Mouse (Mus musculus) forebrain, embryonic 13.5 days (tissue): Measurements from ENCODE around the gene Fam98b. TPM values are rescaled to one million over a fixed set of nuclear protein-coding genes. Genes with fewer than 3 reads are reported as not detected.
A peak's percentile ranks its signal among the peaks of the same experiment; 100 is the strongest.

ENCODE experiments used
- ATAC-seq: fragments of 200-750 bp; cut with Nextera tagmentation; 2 replicates; pipeline ENCODE4 v1.8.0; 2017
- H3K27ac ChIP-seq: fragments of 300-500 bp; sonication (generic); 2 replicates; pipeline ENCODE4 v1.5.1; 2015; ENCODE audit warnings: inconsistent platforms, mild to moderate bottlenecking, moderate library complexity
- H3K27me3 ChIP-seq: fragments of 300-500 bp; sonication (generic); 2 replicates; pipeline ENCODE4 v1.6.1; 2015; ENCODE audit warnings: mild to moderate bottlenecking, inconsistent platforms
- H3K36me3 ChIP-seq: fragments of 300-500 bp; sonication (generic); 2 replicates; pipeline ENCODE4 v1.6.1; 2015; ENCODE audit warnings: mild to moderate bottlenecking, inconsistent platforms; ENCODE audit not compliant: poor library complexity, severe bottlenecking
- H3K4me1 ChIP-seq: fragments of 300-500 bp; sonication (generic); 2 replicates; pipeline ENCODE4 v1.6.1; 2015; ENCODE audit warnings: inconsistent platforms
- H3K4me2 ChIP-seq: fragments of 300-500 bp; sonication (generic); 2 replicates; pipeline ENCODE4 v1.6.1; 2015; ENCODE audit warnings: inconsistent platforms, mild to moderate bottlenecking, moderate library complexity
- H3K4me3 ChIP-seq: fragments of 300-500 bp; sonication (generic); 2 replicates; pipeline ENCODE4 v1.5.1; 2015; ENCODE audit warnings: mild to moderate bottlenecking, inconsistent platforms
- H3K9ac ChIP-seq: fragments of 300-500 bp; sonication (generic); 2 replicates; pipeline ENCODE4 v1.6.1; 2015; ENCODE audit warnings: mild to moderate bottlenecking, inconsistent platforms
- H3K9me3 ChIP-seq: fragments of 300-500 bp; sonication (generic); replicated peaks from 2 replicates; pipeline ENCODE4 v1.6.1; 2016; ENCODE audit warnings: inconsistent platforms
- WGBS: fragments of 180-500 bp; shearing (Covaris S2); methylation state at CpG from one replicate; pipeline ENCODE4 v1.1.7; 2015; 5-methylcytosine and 5-hydroxymethylcytosine counted together
- polyA plus RNA-seq: library from polyadenylated mRNA; unstranded; fragments of >200 nt; fragmentation: Nextera tagmentation; extraction: Ambion mirVana; gene quantifications from 2 replicates; pipeline ENCODE4 v1.2.1, GENCODE M21; 2015

Fam98b gene
- polyA plus RNA-seq = 21.9 and 22.6 TPM in 2 replicates

DNA sequence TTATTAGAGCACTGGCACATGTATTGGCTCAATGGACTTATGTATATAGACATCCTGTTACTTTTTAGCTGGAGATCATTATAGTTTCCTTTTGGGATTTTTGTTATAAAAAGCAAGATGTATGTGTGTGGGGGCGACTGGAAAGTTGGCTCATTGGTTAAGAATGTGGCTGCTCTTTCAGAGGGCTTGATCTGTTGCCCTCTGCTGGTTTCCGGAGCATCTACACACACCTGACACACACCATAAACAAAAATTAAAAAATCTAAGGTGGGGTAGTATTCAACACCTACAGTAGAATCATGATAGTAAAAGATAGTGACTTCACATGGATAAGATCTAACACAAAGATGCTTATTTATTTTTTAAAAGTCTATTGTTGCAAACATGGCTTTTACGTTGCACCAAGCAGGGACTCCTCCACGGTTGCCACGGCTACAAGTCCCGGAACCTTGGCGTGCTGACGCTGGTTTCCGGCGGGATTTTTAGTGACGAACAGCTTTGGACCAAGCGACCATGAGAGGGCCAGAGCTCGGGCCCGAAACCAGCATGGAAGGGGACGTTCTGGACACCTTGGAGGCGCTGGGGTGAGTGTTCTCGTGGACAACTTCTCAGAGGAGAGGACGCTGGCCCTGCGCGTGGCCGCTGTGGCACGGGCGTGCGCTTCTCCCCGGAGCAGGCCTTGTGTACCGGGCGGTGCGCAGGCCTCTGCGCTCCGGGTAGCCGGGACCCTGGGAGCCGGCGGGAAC is at the start of gene Fam98b:
Gene Fam98b, plus strand, starts transcription at position 485 of the 746 bp plus-strand sequence.
- WGBS = 1% methylated on average over 33 of the region's 33 CpGs
- H3K4me2 ChIP-seq = peak within 1 kb of the TSS; percentile 85
- peak within 1 kb of the TSS; percentile 95 for H3K9ac ChIP-seq
- no peaks in the 10 kb centered on the region for H3K27me3 ChIP-seq
- H3K27ac ChIP-seq = peak within 1 kb of the TSS; percentile 86
- no peaks in the 10 kb centered on the region for H3K9me3 ChIP-seq
- no peaks in the 10 kb centered on the region for H3K36me3 ChIP-seq
- peaks cover 23% of the 10 kb centered on the region for H3K4me1 ChIP-seq
- peak within 1 kb of the TSS; percentile 88 for H3K4me3 ChIP-seq
- ATAC-seq = peak; percentile 98

DNA sequence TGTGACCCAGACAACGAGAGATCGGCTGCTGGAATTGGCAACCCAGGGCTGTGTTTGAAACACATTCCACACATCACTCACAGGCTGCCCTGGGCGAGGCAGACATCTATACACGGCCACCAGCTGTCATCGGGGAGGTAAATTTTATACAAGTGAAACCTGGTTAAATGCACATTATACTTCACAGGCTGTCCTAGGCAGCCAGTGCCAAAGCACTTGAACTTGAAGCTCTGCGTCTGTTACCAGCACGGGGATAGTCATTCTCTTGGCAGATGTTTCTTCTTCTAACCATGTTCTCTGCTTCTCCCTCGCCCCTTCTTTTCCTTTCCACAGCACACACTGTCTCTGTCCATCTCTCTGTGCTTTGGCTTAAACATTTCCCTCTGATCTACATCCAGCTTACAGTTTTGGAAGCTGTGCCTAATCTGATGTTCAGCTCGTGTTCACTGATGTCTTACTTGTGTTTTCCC is 48.6 kb upstream of the Fam98b start:
- Histone ChIP-seq H3K9ac (no peak overlapping the region), H3K27ac (no peak overlapping the region), H3K36me3 (no peaks in the 10 kb centered on the region), H3K4me1 (peaks cover 9% of the 10 kb centered on the region), H3K4me3 (no peak overlapping the region), H3K27me3 (no peaks in the 10 kb centered on the region), H3K4me2 (no peak overlapping the region), H3K9me3 (no peaks in the 10 kb centered on the region)
- 0 out of 2 replicates have a peak, but pooled peaks have one; percentile 53 for ATAC-seq
- WGBS = 34% methylated on average over 9 of the region's 9 CpGs

DNA sequence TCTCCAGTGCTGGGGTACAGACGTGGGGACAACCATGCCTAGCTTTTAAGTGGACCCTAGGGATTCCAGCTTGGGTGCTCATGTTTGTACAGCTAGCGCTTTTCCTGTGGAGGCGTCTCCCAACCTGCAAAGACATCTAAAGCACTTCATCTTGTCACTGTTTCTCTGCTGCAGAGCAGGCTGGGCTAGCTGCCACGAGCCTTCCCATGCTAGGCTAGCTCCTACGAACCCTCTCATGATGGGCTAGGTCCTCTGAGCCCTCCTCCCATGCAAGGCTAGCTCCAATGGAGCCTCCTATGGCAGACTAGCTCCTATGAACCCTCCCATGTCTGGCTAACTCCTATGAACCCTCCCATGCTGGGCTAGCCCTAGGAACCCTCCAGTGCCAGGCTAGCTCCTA is 46.2 kb upstream of the Fam98b start:
- H3K36me3 ChIP-seq = no peaks in the 10 kb centered on the region
- no peak overlapping the region for H3K4me2 ChIP-seq
- H3K9ac ChIP-seq = no peak overlapping the region
- no peak for ATAC-seq
- H3K9me3 ChIP-seq = no peaks in the 10 kb centered on the region
- H3K4me1 ChIP-seq = peaks cover 9% of the 10 kb centered on the region
- H3K4me3 ChIP-seq = no peak overlapping the region
- H3K27ac ChIP-seq = no peak overlapping the region
- H3K27me3 ChIP-seq = no peaks in the 10 kb centered on the region
- WGBS = 83% methylated on average over 5 of the region's 5 CpGs

GRCm38 (mm10) chr2:117204534-117204933 is 45.0 kb upstream of the Fam98b start:
- no peaks in the 10 kb centered on the region for H3K27me3 ChIP-seq
- ATAC-seq = no peak
- no peak overlapping the region for H3K4me2 ChIP-seq
- H3K4me3 ChIP-seq = no peak overlapping the region
- H3K9ac ChIP-seq = no peak overlapping the region
- H3K27ac ChIP-seq = no peak overlapping the region
- H3K36me3 ChIP-seq = no peaks in the 10 kb centered on the region
- peaks cover 9% of the 10 kb centered on the region for H3K4me1 ChIP-seq
- no peaks in the 10 kb centered on the region for H3K9me3 ChIP-seq
- WGBS = 68% methylated on average over 3 of the region's 3 CpGs

DNA sequence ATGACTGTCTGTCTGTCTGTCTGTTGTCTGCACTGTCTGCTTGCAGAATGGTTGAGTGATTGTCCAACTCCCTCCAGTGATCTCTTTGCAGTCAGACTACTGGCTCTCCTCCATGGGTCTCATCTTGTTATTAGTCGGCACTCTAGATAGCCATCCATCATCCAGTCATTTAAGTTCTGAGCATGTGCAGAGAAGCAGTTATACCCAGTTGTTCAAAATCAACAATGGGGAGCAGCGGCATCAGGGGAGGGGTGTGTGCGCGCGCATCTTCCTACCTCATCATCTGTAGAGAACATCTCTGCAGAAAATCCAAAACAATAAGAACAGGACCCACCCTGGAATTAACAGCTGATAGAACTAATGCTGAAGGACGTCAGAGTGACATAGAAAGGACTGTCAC is 44.5 kb upstream of the Fam98b start:
- WGBS = 90% methylated on average over 6 of the region's 6 CpGs
- Histone ChIP-seq H3K36me3 (no peaks in the 10 kb centered on the region), H3K4me3 (no peak overlapping the region), H3K4me1 (peaks cover 9% of the 10 kb centered on the region), H3K9me3 (no peaks in the 10 kb centered on the region), H3K9ac (no peak overlapping the region), H3K4me2 (no peak overlapping the region), H3K27me3 (no peaks in the 10 kb centered on the region), H3K27ac (no peak overlapping the region)
- ATAC-seq = no peak

DNA sequence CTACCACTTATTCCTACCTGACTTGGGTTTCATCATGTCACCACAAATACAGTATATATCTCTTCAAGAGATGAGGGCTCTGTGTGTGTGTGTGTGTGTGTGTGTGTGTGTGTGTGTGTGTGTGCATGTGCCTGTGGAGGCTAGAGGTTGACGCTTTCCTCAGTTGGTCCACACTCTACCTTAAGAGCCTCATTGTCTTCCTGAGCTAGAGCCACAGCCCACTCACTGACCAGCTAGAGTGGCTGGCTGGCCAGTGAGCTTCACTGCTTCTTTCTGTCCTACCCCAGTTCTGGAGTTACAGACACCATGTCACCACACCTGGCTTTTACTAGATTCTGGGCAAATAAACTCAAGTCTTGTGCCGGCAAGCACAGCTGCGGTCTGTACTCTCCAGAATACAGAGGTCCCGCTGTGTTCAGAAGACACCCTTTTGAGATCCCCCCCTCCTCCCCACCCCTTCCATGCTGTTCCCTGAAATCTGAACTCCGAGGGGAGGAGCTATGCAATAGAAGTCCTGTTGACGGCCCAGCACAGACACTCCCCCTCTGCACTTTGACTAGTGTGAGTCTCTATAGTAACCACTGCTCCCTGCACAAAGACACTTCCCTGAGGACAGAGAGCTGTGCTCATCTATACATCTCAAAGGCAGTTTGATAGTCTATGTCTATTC is 39.0 kb upstream of the Fam98b start:
- Histone ChIP-seq H3K27ac (no peak overlapping the region), H3K36me3 (no peaks in the 10 kb centered on the region), H3K9me3 (no peaks in the 10 kb centered on the region), H3K4me1 (peaks cover 9% of the 10 kb centered on the region), H3K4me2 (peak overlapping the region; percentile 46), H3K4me3 (no peak overlapping the region), H3K9ac (no peak overlapping the region), H3K27me3 (no peaks in the 10 kb centered on the region)
- 2% methylated on average over 6 of the region's 6 CpGs for WGBS
- ATAC-seq = peak; percentile 97

- Histone ChIP-seq H3K9ac (no peak overlapping the region), H3K36me3 (no peaks in the 10 kb centered on the region), H3K4me1 (peaks cover 9% of the 10 kb centered on the region), H3K27me3 (no peaks in the 10 kb centered on the region), H3K27ac (no peak overlapping the region), H3K4me3 (no peak overlapping the region), H3K9me3 (no peaks in the 10 kb centered on the region), H3K4me2 (no peak overlapping the region)
- WGBS = 56% methylated on average over 2 of the region's 2 CpGs
- ATAC-seq = no peak
Measured at GRCm38 (mm10) chr2:117216152-117216551, 33.4 kb upstream of the Fam98b start.

GRCm38 (mm10) chr2:117217695-117218216 is 31.8 kb upstream of the Fam98b start:
- no peak overlapping the region for H3K27ac ChIP-seq
- no peak overlapping the region for H3K9ac ChIP-seq
- 0 out of 2 replicates have a peak overlapping the region, but pooled peaks have one; percentile 7 for H3K4me2 ChIP-seq
- peak; percentile 38; the same call in 1 of the 2 replicates for ATAC-seq
- no peaks in the 10 kb centered on the region for H3K9me3 ChIP-seq
- H3K36me3 ChIP-seq = no peaks in the 10 kb centered on the region
- 12% methylated on average over 15 of the region's 15 CpGs for WGBS
- H3K4me3 ChIP-seq = no peak overlapping the region
- H3K4me1 ChIP-seq = peaks cover 9% of the 10 kb centered on the region
- no peaks in the 10 kb centered on the region for H3K27me3 ChIP-seq

DNA sequence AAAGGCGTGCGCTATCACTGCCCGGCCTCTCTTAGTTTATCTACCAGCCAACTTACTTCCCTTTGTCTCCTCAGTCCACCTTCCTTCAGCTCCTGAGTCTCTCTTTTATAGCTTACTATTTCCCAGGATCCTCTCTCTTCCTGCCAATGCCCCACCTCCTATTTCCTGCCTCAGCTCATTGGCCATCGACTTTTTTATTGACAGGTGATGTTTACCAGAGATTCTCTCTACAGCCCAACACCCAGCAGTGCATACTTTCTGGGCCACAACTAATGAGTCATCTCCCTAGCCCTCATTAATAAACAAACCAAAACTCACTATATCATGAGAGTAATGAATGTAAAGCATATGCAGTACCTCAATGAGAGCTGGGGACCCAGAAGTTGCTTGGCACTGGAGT is 30.0 kb upstream of the Fam98b start:
- no peaks in the 10 kb centered on the region for H3K27me3 ChIP-seq
- WGBS = 96% methylated on average over 4 of the region's 4 CpGs

GRCm38 (mm10) chr2:117222651-117223050 is 26.9 kb upstream of the Fam98b start:
- no peak overlapping the region for H3K9ac ChIP-seq
- H3K4me3 ChIP-seq = no peak overlapping the region
- no peak overlapping the region for H3K27ac ChIP-seq
- H3K36me3 ChIP-seq = no peaks in the 10 kb centered on the region
- no peak for ATAC-seq
- no peaks in the 10 kb centered on the region for H3K27me3 ChIP-seq
- 88% methylated on average over 9 of the region's 9 CpGs for WGBS
- no peaks in the 10 kb centered on the region for H3K9me3 ChIP-seq
- H3K4me2 ChIP-seq = no peak overlapping the region
- peaks cover 7% of the 10 kb centered on the region for H3K4me1 ChIP-seq

More for the DNA sequence above, 30.0 kb upstream of the Fam98b start:
- no peak overlapping the region for H3K4me2 ChIP-seq
- H3K27ac ChIP-seq = no peak overlapping the region
- H3K36me3 ChIP-seq = no peaks in the 10 kb centered on the region
- no peak for ATAC-seq
- peaks cover 9% of the 10 kb centered on the region for H3K4me1 ChIP-seq
- no peaks in the 10 kb centered on the region for H3K9me3 ChIP-seq
- no peak overlapping the region for H3K4me3 ChIP-seq
- H3K9ac ChIP-seq = no peak overlapping the region

DNA sequence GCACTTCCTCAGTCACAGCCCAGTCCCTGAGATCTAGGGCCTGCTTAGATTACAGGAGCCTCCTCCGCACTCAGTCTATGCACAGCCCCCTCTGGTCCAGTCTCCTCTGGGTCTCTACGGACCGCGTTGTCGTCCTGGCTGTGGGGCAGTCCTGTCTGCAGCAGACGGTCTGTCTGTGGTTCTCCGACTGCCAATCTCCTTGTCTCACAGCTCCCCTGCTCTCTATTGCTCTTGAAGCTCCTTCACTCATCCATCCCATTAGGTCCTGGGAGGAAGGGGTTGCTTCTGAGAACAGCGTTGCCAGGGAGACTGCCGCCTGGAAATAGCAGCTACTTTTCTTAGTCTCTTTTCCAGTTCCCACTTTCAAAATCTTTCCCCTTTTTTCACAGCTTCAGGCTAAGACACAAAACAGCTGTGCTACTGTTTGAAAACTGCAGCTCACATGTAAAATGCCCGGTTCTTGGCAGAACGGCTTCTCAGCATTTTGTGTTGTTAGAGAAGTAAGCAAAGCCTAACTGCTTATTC is 20.9 kb upstream of the Fam98b start:
- H3K9ac ChIP-seq = no peak overlapping the region
- peak; percentile 58 for ATAC-seq
- H3K27me3 ChIP-seq = 0 out of 2 replicates have a peak, but pooled peaks cover 4% of the 10 kb centered on the region
- peaks cover 9% of the 10 kb centered on the region for H3K4me1 ChIP-seq
- no peaks in the 10 kb centered on the region for H3K9me3 ChIP-seq
- WGBS = 46% methylated on average over 11 of the region's 11 CpGs
- H3K27ac ChIP-seq = peak overlapping the region; percentile 35; the same call in 1 of the 2 replicates
- no peak overlapping the region for H3K4me3 ChIP-seq
- H3K4me2 ChIP-seq = no peak overlapping the region; the same call in 1 of the 2 replicates
- no peaks in the 10 kb centered on the region for H3K36me3 ChIP-seq

- Histone ChIP-seq H3K4me3 (no peak overlapping the region), H3K27ac (no peak overlapping the region), H3K36me3 (no peaks in the 10 kb centered on the region), H3K4me2 (no peak overlapping the region), H3K9ac (no peak overlapping the region), H3K4me1 (peaks cover 9% of the 10 kb centered on the region), H3K27me3 (0 out of 2 replicates have a peak, but pooled peaks cover 4% of the 10 kb centered on the region), H3K9me3 (no peaks in the 10 kb centered on the region)
- no peak for ATAC-seq
- 79% methylated on average over 7 of the region's 7 CpGs for WGBS
Measured at GRCm38 (mm10) chr2:117230261-117230660, 19.3 kb upstream of the Fam98b start.
